Mouse (Mus musculus) forebrain, embryonic 14.5 days (tissue): ENCODE results near the gene Ripor1. TPM values are rescaled to one million over a fixed set of nuclear protein-coding genes. Genes with fewer than 3 reads are reported as not detected.

Experiments used
- ATAC-seq: fragments of 200-750 bp; cut with Nextera tagmentation; 2 replicates; pipeline ENCODE4 v1.8.0; 2017; ENCODE audit warnings: mild to moderate bottlenecking, moderate library complexity
- DNase-seq: peaks from one replicate; pipeline ENCODE4 v3.0.0-alpha.2; 2015; ENCODE audit warnings: low spot score
- H3K27ac ChIP-seq: fragments of 300-500 bp; sonication (generic); 2 replicates; pipeline ENCODE4 v1.5.1; 2014; ENCODE audit warnings: low read depth, mild to moderate bottlenecking, control low read depth, low read length, moderate library complexity
- H3K27me3 ChIP-seq: fragments of 300-500 bp; sonication (generic); replicated peaks from 2 replicates; pipeline ENCODE4 v1.6.1; 2014; ENCODE audit warnings: low read length, control low read depth, mixed read lengths; ENCODE audit not compliant: control insufficient read depth, insufficient read depth
- H3K36me3 ChIP-seq: fragments of 300-500 bp; sonication (generic); 2 replicates; pipeline ENCODE4 v1.6.1; 2014; ENCODE audit warnings: low read length, control low read depth; ENCODE audit not compliant: control insufficient read depth, insufficient read depth
- H3K4me1 ChIP-seq: fragments of 300-500 bp; sonication (generic); 2 replicates; pipeline ENCODE4 v1.6.1; 2014; ENCODE audit warnings: antibody characterized with exemption, low read length, control low read depth; ENCODE audit not compliant: control insufficient read depth, insufficient read depth
- H3K4me2 ChIP-seq: fragments of 300-500 bp; sonication (generic); 2 replicates; pipeline ENCODE4 v1.6.1; 2014; ENCODE audit warnings: mild to moderate bottlenecking, control low read depth, low read length
- H3K4me3 ChIP-seq: fragments of 300-500 bp; sonication (generic); 2 replicates; pipeline ENCODE4 v1.5.1; 2014; ENCODE audit warnings: low read depth, low read length, control low read depth
- H3K9ac ChIP-seq: fragments of 300-500 bp; sonication (generic); 2 replicates; pipeline ENCODE4 v1.6.1; 2014; ENCODE audit warnings: mild to moderate bottlenecking, low read length, control low read depth, moderate library complexity
- H3K9me3 ChIP-seq: fragments of 300-500 bp; sonication (generic); replicated peaks from 2 replicates; pipeline ENCODE4 v1.6.1; 2016; ENCODE audit warnings: low read length, control low read depth, mixed read lengths; ENCODE audit not compliant: control insufficient read depth
- WGBS: fragments of 180-500 bp; shearing (Covaris S2); extraction: QIAGEN DNeasy Blood & Tissue Kit; methylation state at CpG from one replicate; pipeline ENCODE4 v1.1.7; 2014; 5-methylcytosine and 5-hydroxymethylcytosine counted together
- polyA plus RNA-seq: library from polyadenylated mRNA; unstranded; fragments of >200 nt; fragmentation: Nextera tagmentation; extraction: Ambion mirVana; gene quantifications from 2 replicates; pipeline ENCODE4 v1.2.1, GENCODE M21; 2014

Ripor1 gene
- polyA plus RNA-seq, 1 experiment from 2014 or later = 14.9 TPM

DNA sequence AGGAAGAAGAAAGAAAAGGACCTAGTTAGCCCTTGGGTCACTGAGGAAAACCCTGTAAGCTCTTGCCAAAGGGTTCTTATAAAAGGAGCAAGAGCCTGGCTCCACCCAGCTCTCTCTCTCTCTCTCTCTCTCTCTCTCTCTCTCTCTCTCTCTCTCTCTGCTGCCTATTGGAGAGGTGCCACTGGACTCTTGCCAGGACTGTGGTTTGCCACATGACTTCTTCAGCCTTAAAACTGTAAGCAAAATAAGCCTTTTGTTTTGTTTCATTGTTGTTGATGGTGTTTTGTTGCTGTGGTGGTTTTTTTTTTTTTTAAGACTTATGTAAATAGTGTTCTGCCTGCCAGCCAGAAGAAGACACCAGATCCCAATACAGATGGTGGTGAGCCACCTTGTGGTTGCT lies 31.6 kb upstream of the Ripor1 start:
- Histone ChIP-seq H3K27ac (no peak overlapping the region), H3K9ac (no peak overlapping the region), H3K27me3 (no peaks in the 10 kb centered on the region), H3K9me3 (no peaks in the 10 kb centered on the region), H3K4me3 (no peak overlapping the region), H3K4me2 (no peak overlapping the region), H3K36me3 (no peaks in the 10 kb centered on the region), H3K4me1 (no peaks in the 10 kb centered on the region)
- ATAC-seq = no peak
- DNase-seq = peak; percentile 40

DNA sequence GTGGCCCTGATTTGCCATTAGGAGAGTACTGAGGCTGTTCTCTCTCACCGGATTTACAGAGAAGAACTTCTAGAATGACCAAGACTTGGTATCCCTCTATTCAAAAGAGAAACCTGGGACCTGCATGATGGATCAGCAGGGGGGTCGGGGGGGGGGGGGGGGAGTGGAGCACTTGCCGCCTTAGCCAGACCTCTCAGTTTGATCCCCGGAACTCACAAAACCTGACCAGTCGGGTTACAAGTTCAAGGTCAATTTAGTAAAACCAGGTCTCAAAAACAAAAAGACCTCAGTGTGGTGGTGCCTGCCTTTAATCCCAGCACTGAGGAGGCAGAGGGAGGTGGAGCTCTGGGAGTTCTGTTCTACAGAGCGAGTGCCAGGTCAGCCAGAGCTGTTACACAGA lies 30.3 kb upstream of the Ripor1 start:
- DNase-seq (no peak), ATAC-seq (no peak)
- H3K4me1 ChIP-seq = no peaks in the 10 kb centered on the region
- no peaks in the 10 kb centered on the region for H3K27me3 ChIP-seq
- H3K4me3 ChIP-seq = no peak overlapping the region
- no peak overlapping the region for H3K27ac ChIP-seq
- H3K36me3 ChIP-seq = no peaks in the 10 kb centered on the region
- H3K9me3 ChIP-seq = no peaks in the 10 kb centered on the region
- 41% methylated on average over 6 of the region's 6 CpGs for WGBS
- no peak overlapping the region for H3K4me2 ChIP-seq
- H3K9ac ChIP-seq = no peak overlapping the region

DNA sequence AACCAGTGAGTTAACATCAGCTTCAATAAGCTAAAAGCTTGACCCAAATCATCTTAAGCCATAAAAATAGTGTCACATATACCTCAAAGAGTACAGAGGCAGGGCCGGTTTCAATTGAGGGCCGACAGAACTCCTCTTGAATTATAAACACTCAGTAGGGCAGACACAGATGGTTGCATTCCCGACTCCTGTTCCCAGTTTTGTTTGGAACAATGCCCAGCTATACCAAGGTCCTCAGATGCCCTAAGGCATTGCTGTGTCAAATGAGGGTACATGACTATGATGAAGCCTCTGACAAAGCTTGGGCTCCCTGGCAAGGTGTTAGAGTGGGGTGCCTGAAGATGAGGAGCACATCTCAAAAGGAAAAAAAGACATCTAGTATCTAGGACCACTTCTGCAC lies 29.5 kb upstream of the Ripor1 start:
- Histone ChIP-seq H3K27me3 (no peaks in the 10 kb centered on the region), H3K4me1 (no peaks in the 10 kb centered on the region), H3K9ac (no peak overlapping the region), H3K4me3 (no peak overlapping the region), H3K4me2 (no peak overlapping the region), H3K9me3 (no peaks in the 10 kb centered on the region), H3K36me3 (no peaks in the 10 kb centered on the region), H3K27ac (no peak overlapping the region)
- no peak for ATAC-seq
- 54% methylated on average over 3 of the region's 3 CpGs for WGBS
- DNase-seq = peak; percentile 29

- no peaks in the 10 kb centered on the region for H3K4me1 ChIP-seq
- H3K4me3 ChIP-seq = no peak overlapping the region
- DNase-seq = no peak
- no peaks in the 10 kb centered on the region for H3K9me3 ChIP-seq
- WGBS = 78% methylated on average over 3 of the region's 3 CpGs
- no peaks in the 10 kb centered on the region for H3K27me3 ChIP-seq
- no peak for ATAC-seq
- H3K4me2 ChIP-seq = no peak overlapping the region
- H3K9ac ChIP-seq = no peak overlapping the region
- H3K36me3 ChIP-seq = no peaks in the 10 kb centered on the region
- no peak overlapping the region for H3K27ac ChIP-seq
Observed at GRCm38 (mm10) chr8:105579719-105580118, 25.3 kb upstream of the Ripor1 start.

DNA sequence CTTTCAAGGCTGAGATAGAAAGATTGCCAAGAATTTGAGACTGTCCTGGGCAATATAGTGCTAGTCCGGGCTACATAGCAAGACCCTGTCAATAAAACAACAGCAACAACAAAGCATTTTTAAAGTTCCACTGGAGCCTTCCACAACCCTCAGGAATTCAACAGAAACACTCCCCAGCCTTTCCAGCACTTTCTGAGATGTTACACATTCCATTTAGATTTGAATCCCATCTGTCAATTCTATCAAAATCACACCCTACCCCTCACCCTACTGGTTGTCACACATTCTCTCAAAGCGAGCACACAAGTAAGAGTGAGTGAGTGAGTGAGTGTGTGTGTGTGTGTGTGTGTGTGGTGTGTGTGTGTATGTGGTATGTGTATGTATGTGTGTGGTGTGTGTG lies 12.6 kb upstream of the Ripor1 start:
- Histone ChIP-seq H3K4me1 (no peaks in the 10 kb centered on the region), H3K27ac (no peak overlapping the region), H3K36me3 (no peaks in the 10 kb centered on the region), H3K4me2 (no peak overlapping the region), H3K4me3 (no peak overlapping the region), H3K9me3 (no peaks in the 10 kb centered on the region), H3K27me3 (no peaks in the 10 kb centered on the region), H3K9ac (no peak overlapping the region)
- ATAC-seq (no peak), DNase-seq (no peak)
- WGBS = 90% methylated on average over 2 of the region's 2 CpGs

- H3K4me1 ChIP-seq = no peaks in the 10 kb centered on the region
- H3K27ac ChIP-seq = no peak overlapping the region
- no peaks in the 10 kb centered on the region for H3K9me3 ChIP-seq
- no peaks in the 10 kb centered on the region for H3K36me3 ChIP-seq
- H3K27me3 ChIP-seq = no peaks in the 10 kb centered on the region
- no peak overlapping the region for H3K9ac ChIP-seq
- DNase-seq (no peak), ATAC-seq (no peak)
- WGBS = 28% methylated on average over 15 of the region's 15 CpGs
- no peak overlapping the region for H3K4me3 ChIP-seq
- H3K4me2 ChIP-seq = no peak overlapping the region
Observed at GRCm38 (mm10) chr8:105593859-105594258, 11.2 kb upstream of the Ripor1 start.

DNA sequence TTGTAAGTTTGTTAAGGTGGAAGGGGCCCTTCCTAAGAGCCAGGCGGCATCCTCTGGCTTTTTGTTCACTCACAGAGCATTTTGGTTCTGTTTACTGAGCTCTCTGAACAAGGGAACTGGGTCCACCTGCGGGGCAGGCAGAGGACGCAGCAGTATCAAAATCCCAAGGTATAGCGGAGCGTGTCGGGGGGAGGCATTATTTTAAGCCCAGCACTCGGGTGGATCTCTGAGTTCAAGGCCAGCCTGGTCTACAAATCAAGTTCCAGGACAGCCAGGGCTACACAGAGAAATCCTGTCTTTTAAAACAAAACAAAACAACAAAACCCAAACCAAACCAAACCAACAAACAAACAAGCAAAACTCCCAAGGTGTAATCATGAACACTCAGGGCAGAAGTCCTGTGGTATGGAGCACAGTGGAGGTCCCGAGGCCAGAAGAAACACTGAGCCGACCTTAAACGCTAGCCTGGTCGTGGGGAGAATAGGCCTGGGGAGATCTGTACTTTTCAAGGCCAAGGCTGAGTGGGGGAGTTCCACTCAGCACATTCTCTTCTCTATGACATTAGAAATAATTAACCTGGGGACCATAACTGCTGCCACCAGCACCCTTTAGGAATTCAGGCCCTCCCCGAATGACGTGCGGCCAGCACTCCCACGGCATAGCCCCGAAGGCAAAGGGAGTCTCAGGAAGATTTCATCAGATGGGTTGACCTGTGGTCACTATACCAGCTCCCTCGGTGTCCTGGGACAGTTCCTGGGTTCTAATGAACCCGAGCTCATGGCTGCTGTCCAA lies 10.4 kb upstream of the Ripor1 start:
- no peak overlapping the region for H3K4me3 ChIP-seq
- no peaks in the 10 kb centered on the region for H3K27me3 ChIP-seq
- DNase-seq = no peak
- no peak overlapping the region for H3K27ac ChIP-seq
- no peak for ATAC-seq
- no peak overlapping the region for H3K4me2 ChIP-seq
- H3K4me1 ChIP-seq = no peaks in the 10 kb centered on the region
- no peaks in the 10 kb centered on the region for H3K36me3 ChIP-seq
- H3K9me3 ChIP-seq = no peaks in the 10 kb centered on the region
- WGBS = 82% methylated on average over 18 of the region's 18 CpGs
- no peak overlapping the region for H3K9ac ChIP-seq

DNA sequence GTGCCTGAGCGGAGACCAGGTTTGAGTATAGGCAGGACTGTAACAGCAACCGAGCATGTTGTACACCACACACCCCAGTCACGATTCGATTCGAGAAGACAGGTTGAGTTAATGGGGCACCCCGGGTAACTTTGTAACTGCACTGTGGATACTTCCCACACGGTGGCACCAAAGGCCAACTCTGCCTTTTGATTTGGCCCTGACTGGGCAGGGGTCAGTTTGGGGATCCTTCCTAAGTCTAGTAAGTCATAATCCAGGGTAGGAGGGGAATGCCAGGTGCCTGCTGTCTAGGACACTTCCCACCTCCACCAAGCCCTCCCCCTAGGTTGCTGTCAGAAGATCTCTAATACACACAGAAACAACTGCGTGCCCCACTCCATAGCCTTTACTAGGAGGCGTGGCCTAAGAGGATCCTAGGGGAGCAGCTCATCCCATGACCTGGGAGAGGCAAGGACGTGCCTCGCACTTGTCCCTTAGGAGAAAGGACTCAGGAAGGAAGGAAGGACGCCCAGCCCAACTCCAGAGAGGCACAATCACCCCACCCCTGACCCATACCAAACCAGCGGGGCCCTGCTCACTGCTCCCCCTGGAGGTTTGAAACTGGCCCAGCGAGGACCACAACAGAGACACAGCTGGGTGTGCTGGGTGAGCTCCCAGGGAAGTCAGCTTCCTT lies 8.6 kb upstream of the Ripor1 start:
- WGBS = 4% methylated on average over 14 of the region's 14 CpGs
- H3K27ac ChIP-seq = no peak overlapping the region

GRCm38 (mm10) chr8:105598777-105599176 lies 6.3 kb upstream of the Ripor1 start:
- Histone ChIP-seq H3K9ac (no peak overlapping the region), H3K27ac (no peak overlapping the region), H3K9me3 (no peaks in the 10 kb centered on the region), H3K27me3 (no peaks in the 10 kb centered on the region; the same call in 1 of the 2 replicates), H3K4me1 (no peaks in the 10 kb centered on the region), H3K4me2 (no peak overlapping the region), H3K36me3 (no peaks in the 10 kb centered on the region), H3K4me3 (no peak overlapping the region)
- ATAC-seq = no peak
- WGBS = 82% methylated on average over 6 of the region's 6 CpGs
- no peak for DNase-seq

More for the DNA sequence above, 8.6 kb upstream of the Ripor1 start:
- ATAC-seq (no peak; the same call in 1 of the 2 replicates), DNase-seq (no peak)
- no peak overlapping the region for H3K4me2 ChIP-seq
- no peaks in the 10 kb centered on the region for H3K9me3 ChIP-seq
- H3K27me3 ChIP-seq = no peaks in the 10 kb centered on the region
- no peak overlapping the region for H3K9ac ChIP-seq
- H3K36me3 ChIP-seq = no peaks in the 10 kb centered on the region
- no peaks in the 10 kb centered on the region for H3K4me1 ChIP-seq
- H3K4me3 ChIP-seq = no peak overlapping the region
